In genomic region chr3:96321891-96322290, GRCm38 (mm10) we compare ENCODE assay signal across 17 mouse cellular contexts. TPM values are rescaled to one million over a fixed set of nuclear protein-coding genes. Genes with fewer than 3 reads are reported as not detected.
A peak's percentile ranks its signal among the peaks of the same experiment; 100 is the strongest.
DNase-seq lines count a peak whose midpoint lies in the region; ATAC-seq lines count a peak whose summit lies in the region.
"Had no signal": no experiment of that assay in that cellular context is flagged by ENCODE, and none has a peak within 500 bp of the region (broad histone marks: within the 10 kb centered on the region; RNA-seq: fewer than 3 reads in every experiment).

No protein-coding gene starts in this region.

- H3K27me3 ChIP-seq in midbrain, embryonic 10.5 days (ENCODE audit: low read depth, poor library complexity, severe bottlenecking): peaks cover 23% of the 10 kb centered on the region
- H3K27me3 ChIP-seq in midbrain, embryonic 13.5 days: peaks cover 46% of the 10 kb centered on the region

- H3K4me3 ChIP-seq in midbrain, embryonic 10.5 days: peak overlapping the region; percentile 14; the same call in 1 of the 2 replicates
- no peak overlapping the region for H3K4me3 ChIP-seq in midbrain, embryonic 13.5 days (replicated peaks)
- H3K4me3 ChIP-seq: embryonic facial prominence, embryonic 15.5 days had no signal

- no peak overlapping the region for H3K9ac ChIP-seq in midbrain, embryonic 13.5 days (replicated peaks)
- H3K9ac ChIP-seq: embryonic facial prominence, embryonic 15.5 days; forebrain, postnatal 0 days had no signal

- ATAC-seq in midbrain, embryonic 13.5 days: no peak
- ATAC-seq: activated CD4-positive, CD25-positive, alpha-beta regulatory T cell, adult 4 months; forebrain, postnatal 0 days had no signal

- no peaks in the 10 kb centered on the region for H3K9me3 ChIP-seq in midbrain, embryonic 10.5 days (replicated peaks)
- H3K9me3 ChIP-seq in midbrain, embryonic 13.5 days: no peaks in the 10 kb centered on the region
- H3K9me3 ChIP-seq: embryonic facial prominence, embryonic 15.5 days; G1E had no signal

- no peak overlapping the region for H3K4me2 ChIP-seq in midbrain, embryonic 13.5 days (replicated peaks)
- H3K4me2 ChIP-seq: embryonic facial prominence, embryonic 15.5 days had no signal

- no peak overlapping the region for H3K27ac ChIP-seq in midbrain, embryonic 10.5 days (replicated peaks)
- H3K27ac ChIP-seq in midbrain, embryonic 13.5 days: no peak overlapping the region
- H3K27ac ChIP-seq: embryonic facial prominence, embryonic 15.5 days; kidney, postnatal 0 days; macrophage had no signal

- peak; percentile 80 for DNase-seq in embryo, embryonic 10 days (ENCODE audit: low spot score)
- no peak for DNase-seq in embryo, embryonic 11 days
- DNase-seq in midbrain, embryonic 10.5 days (ENCODE audit: low spot score): no peak
- DNase-seq in adrenal gland, postnatal 36 days: peak; percentile 16 to 32
- peak; percentile 30 for DNase-seq in mesoderm, embryonic 11.5 days (ENCODE audit: low read depth, low spot score)
- DNase-seq in kidney, postnatal 25 days: no peak
- no peak for DNase-seq in cerebellum, postnatal 14 days
- DNase-seq: cerebellum, postnatal 10 days; forebrain, postnatal 0 days; heart, postnatal 4 days; layer of hippocampus, adult 9-11 months had no signal

- 15% methylated on average over 15 of the region's 15 CpGs for WGBS in midbrain, embryonic 10.5 days
- 14% methylated on average over 15 of the region's 15 CpGs for WGBS in midbrain, embryonic 13.5 days

- 0 out of 2 replicates have a peak, but pooled peaks cover 5% of the 10 kb centered on the region for H3K4me1 ChIP-seq in midbrain, embryonic 10.5 days
- H3K4me1 ChIP-seq in midbrain, embryonic 13.5 days (replicated peaks): no peaks in the 10 kb centered on the region
- H3K4me1 ChIP-seq: embryonic facial prominence, embryonic 15.5 days had no signal

- H3K36me3 ChIP-seq in midbrain, embryonic 10.5 days: no peaks in the 10 kb centered on the region
- no peaks in the 10 kb centered on the region for H3K36me3 ChIP-seq in midbrain, embryonic 13.5 days
- H3K36me3 ChIP-seq: embryonic facial prominence, embryonic 15.5 days; G1E had no signal

RNA-seq across cellular contexts. Expression of gene Fcgr1, which starts 28.1 kb away (rescaled TPM):
- polyA plus RNA-seq in midbrain, embryonic 10.5 days (2016; fragmentation: Nextera tagmentation; extraction: Ambion mirVana): 1.8 and 2.1 TPM in 2 replicates
- 1.2 and 1.9 TPM in 2 replicates for polyA plus RNA-seq in midbrain, embryonic 13.5 days (2015; fragmentation: Nextera tagmentation; extraction: Ambion mirVana)
- total RNA-seq in adrenal gland, postnatal 36 days (2021): 1 to 10 TPM; 1.7 to 1.9 TPM
- polyA plus RNA-seq: activated CD4-positive, CD25-positive, alpha-beta regulatory T cell, adult 4 months; G1E had no signal

RNA-seq across cellular contexts. Expression of gene Hist2h2bb, which starts 52.3 kb away (rescaled TPM):
- polyA plus RNA-seq in midbrain, embryonic 10.5 days (2016; fragmentation: Nextera tagmentation; extraction: Ambion mirVana): 9.5 and 10.3 TPM in 2 replicates
- polyA plus RNA-seq in midbrain, embryonic 13.5 days (2015; fragmentation: Nextera tagmentation; extraction: Ambion mirVana): 9.1 TPM in 2 replicates
- total RNA-seq in adrenal gland, postnatal 36 days (2021): 100 to 1,000 TPM; 103 to 116 TPM
- polyA plus RNA-seq: macrophage had no signal

RNA-seq across cellular contexts. Expression of gene Hist2h3b, which starts 53.4 kb away (rescaled TPM):
- 49.5 and 57.2 TPM in 2 replicates for polyA plus RNA-seq in midbrain, embryonic 10.5 days (2016; fragmentation: Nextera tagmentation; extraction: Ambion mirVana)
- 47.8 and 48.8 TPM in 2 replicates for polyA plus RNA-seq in midbrain, embryonic 13.5 days (2015; fragmentation: Nextera tagmentation; extraction: Ambion mirVana)
- total RNA-seq in adrenal gland, postnatal 36 days (2021): 100 to 1,000 TPM in 1 of 2 experiments, 10 to 100 TPM in 1; 100.0 to 108 TPM
- polyA plus RNA-seq: macrophage had no signal

RNA-seq across cellular contexts. Expression of gene Hist2h4, which starts 58.8 kb away (rescaled TPM):
- 12.2 and 12.6 TPM in 2 replicates for polyA plus RNA-seq in midbrain, embryonic 10.5 days (2016; fragmentation: Nextera tagmentation; extraction: Ambion mirVana)
- polyA plus RNA-seq in midbrain, embryonic 13.5 days (2015; fragmentation: Nextera tagmentation; extraction: Ambion mirVana): 11.1 and 13.2 TPM in 2 replicates
- total RNA-seq in adrenal gland, postnatal 36 days (2021): 10 to 100 TPM; 25.0 to 26.7 TPM

Comparison
In these comparisons a context has a peak if more than half of its experiments do, and no peak if none do; other contexts are left out.
1. DNase-seq: peak in embryo, embryonic 10 days (single experiment), adrenal gland, postnatal 36 days (2 of 2) and mesoderm, embryonic 11.5 days (single experiment); none in embryo, embryonic 11 days (single experiment), midbrain, embryonic 10.5 days (single experiment), kidney, postnatal 25 days (0 of 2) and cerebellum, postnatal 14 days (0 of 2).